Mouse (Mus musculus): Measurements from ENCODE around the gene Gm9972.

DNA sequence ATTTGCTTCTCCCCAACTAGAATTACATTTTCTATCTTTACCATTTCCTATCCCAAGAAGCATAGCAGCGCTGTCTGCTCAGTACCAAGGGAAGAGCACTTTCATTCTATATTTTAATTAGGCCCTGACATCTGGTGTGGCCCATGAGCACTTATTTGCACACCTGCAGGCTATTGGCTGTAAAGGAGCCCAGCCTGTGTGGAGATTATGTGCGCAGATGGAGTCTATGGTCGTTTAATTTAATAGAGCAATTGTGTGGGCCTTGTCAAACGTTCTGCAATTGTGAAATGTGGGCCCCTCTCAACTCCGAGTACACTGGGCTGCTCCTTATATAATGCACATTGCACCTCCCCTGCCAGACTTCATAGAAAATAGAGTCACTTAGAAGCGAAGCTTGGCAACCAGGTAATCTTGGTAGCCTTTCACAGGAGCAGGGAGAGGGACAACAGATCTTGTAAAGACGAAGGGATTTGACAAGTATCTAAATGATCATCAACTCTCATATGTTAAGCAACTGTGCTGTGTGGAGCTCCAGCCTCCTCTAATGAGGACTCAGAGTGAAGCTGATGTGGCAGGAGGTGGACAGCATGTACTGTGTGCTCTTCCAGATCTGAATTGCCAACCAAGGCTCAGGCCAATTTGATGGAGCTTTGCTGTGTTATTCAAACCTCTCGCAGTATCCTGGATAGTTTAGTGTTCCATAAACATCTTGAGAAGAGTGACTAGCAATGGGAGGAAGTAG, 50.9 kb downstream of the Gm9972 start:
- TF ChIP-seq CTCF (IDR thresholded peaks at IDR 0.05; ENCODE audit: extremely low read depth, insufficient read depth, low read length) (no peak), POLR2A (IDR thresholded peaks at IDR 0.05; ENCODE audit: extremely low read depth, insufficient read depth, low read length) (no peak)

All from cortical plate, adult 2 months (tissue).